Mouse (Mus musculus) small intestine, adult 2 months (tissue): Measurements from ENCODE around the gene Zfp36l1.

Source experiments
- CTCF ChIP-seq: fragments of 200-500 bp; IDR thresholded peaks from 2 replicates; pipeline ENCODE4 v1.5.1; 2012; ENCODE audit warnings: low read depth, mild to moderate bottlenecking, control low read depth, inconsistent platforms, low read length, moderate library complexity, mixed read lengths; ENCODE audit not compliant: insufficient replicate concordance, insufficient read length; ENCODE audit errors: extremely low read depth
- POLR2A ChIP-seq: fragments of 200-500 bp; IDR thresholded peaks from 2 replicates; pipeline ENCODE4 v1.6.1; 2012; ENCODE audit warnings: low read depth, mild to moderate bottlenecking, control low read depth, inconsistent platforms, low read length, moderate library complexity

GRCm38 (mm10) chr12:80106896-80107667, 5.7 kb downstream of the Zfp36l1 start:
- TF ChIP-seq CTCF (no peak), POLR2A (no peak)
